Mouse (Mus musculus): ENCODE data around the gene Ydjc. TPM values are rescaled to one million over a fixed set of nuclear protein-coding genes. Genes with fewer than 3 reads are reported as not detected.

The Ydjc gene
- total and polyA plus RNA-seq, 2 experiments from 2014 or later: 41.3 to 78.5 TPM

DNA sequence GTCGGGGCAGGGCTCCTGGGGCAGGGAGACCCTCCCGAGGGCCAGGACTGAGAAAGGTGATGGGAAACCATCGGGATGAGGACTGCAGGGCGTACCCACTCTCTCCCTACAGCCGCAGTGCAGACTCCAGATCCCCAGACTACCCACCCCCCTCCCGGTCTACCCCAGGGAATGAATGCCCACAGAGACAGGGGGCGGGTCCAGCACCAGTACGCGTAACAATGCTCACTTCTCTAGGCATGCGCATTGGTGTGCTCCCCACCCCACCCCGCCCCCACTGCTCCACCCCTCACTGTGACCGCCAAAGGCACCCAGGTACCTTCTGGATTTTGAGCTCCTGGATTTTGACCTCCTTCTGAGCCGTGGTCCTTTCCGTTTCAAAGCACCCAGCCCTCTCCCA, 22.9 kb upstream of the Ydjc start:
- TF ChIP-seq CTCF (IDR thresholded peaks at IDR 0.05; ENCODE audit: low read depth): no peak
- ATAC-seq (no peak), DNase-seq (ENCODE audit: low spot score) (no peak)
- H3K4me3 ChIP-seq (ENCODE audit: low read length): no peak overlapping the region
- no peaks in the 10 kb centered on the region for H3K36me3 ChIP-seq (ENCODE audit: insufficient read depth, low read length)
- no peak overlapping the region for H3K27ac ChIP-seq
- H3K27me3 ChIP-seq (ENCODE audit: insufficient read depth, low read length): no peaks in the 10 kb centered on the region
- 47% methylated on average over 14 of the region's 14 CpGs for WGBS
- H3K4me1 ChIP-seq (ENCODE audit: insufficient read depth, low read length): peaks cover 10% of the 10 kb centered on the region
- no peaks in the 10 kb centered on the region for H3K9me3 ChIP-seq (ENCODE audit: low read length)
- peak overlapping the region; percentile 4; the same call in 1 of the 2 replicates for H3K4me2 ChIP-seq (ENCODE audit: low read depth, low read length)
- H3K9ac ChIP-seq (replicated peaks; ENCODE audit: low read length): no peak overlapping the region

DNA sequence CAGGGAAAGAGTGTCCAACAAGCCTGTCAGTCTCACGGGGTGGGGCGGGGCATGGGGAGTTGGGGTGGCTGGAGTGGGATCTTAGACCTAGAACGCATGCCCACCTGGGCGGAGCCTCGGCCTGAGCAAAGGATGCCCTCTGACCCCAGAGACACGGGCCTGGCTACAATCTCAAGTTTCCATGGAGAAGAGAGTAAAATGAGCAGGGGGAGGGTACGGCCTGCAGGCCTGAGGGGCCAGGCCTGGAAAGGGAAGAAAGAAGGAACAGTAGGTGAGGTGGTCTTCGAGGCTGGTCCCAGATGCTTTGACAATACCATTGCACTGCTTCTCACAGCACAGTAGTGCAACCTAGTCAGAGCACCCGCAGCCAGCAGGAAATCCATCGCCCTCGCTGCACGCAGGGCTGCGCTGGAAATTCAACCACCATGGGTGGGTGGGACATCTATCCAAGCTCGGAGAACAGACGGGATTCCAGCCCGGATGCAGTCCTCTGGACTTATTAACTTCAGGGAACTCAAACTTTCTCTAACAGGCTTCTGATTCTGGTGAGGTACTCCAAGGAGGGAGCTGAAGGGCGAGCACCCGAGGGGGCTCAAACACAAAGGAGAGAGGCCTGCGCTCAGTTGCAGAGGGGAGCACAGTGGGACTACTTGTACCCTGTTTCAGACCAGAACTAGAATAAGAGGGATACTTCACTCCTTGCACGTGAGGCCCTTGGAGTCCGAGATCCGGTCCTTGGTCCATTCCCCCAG, 20.1 kb upstream of the Ydjc start:
- Histone ChIP-seq H3K9ac (replicated peaks; ENCODE audit: low read length) (peak overlapping the region; percentile 22), H3K4me2 (ENCODE audit: low read depth, low read length) (peak overlapping the region; percentile 63), H3K27me3 (ENCODE audit: insufficient read depth, low read length) (no peaks in the 10 kb centered on the region), H3K4me1 (ENCODE audit: insufficient read depth, low read length) (peaks cover 10% of the 10 kb centered on the region), H3K36me3 (ENCODE audit: insufficient read depth, low read length) (no peaks in the 10 kb centered on the region), H3K9me3 (ENCODE audit: low read length) (no peaks in the 10 kb centered on the region), H3K4me3 (ENCODE audit: low read length) (peak overlapping the region; percentile 29), H3K27ac (no peak overlapping the region)
- ATAC-seq (peak; percentile 30), DNase-seq (ENCODE audit: low spot score) (peak; percentile 14)
- no peak for TF ChIP-seq CTCF (IDR thresholded peaks at IDR 0.05; ENCODE audit: low read depth)
- 3% methylated on average over 22 of the region's 22 CpGs for WGBS

DNA sequence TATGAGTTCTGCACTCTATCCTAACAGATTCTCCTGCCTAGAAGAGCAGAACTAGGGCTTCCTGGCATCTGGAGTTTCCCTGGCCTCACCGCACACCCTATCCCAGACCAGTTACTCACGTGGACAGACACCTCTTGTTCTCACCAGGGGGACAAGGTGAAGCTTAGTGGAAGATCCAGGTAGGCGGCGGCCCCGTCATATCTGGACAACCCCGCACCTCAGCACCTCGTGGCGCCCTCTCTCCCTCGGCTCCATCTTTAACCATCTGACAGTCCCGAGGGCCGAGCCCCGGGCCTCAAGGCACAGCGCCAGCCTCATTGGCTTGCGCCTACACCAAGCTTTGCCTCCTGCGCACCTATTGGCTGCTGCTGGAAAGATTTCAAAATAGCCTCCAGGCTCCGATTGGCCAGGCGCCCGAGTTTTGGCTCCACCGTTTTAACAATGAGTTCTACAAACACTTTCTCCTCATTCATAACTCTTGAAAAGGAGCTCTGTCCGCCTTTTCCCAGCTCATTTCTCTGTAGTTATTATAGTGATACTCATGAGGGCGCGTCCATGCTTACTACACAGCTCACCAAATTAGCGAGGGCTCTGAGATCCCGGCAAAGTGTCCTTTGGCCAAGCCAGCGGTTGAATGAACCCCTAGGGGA, 19.4 kb upstream of the Ydjc start, which contains the start of gene 2610318N02Rik:
Gene 2610318N02Rik (minus strand): TSS at position 297 of the 650 bp plus-strand sequence.
- ATAC-seq (peak; percentile 89), DNase-seq (ENCODE audit: low spot score) (peak; percentile 91)
- Histone ChIP-seq H3K4me2 (ENCODE audit: low read depth, low read length) (peak within 1 kb of the TSS; percentile 63), H3K4me3 (ENCODE audit: low read length) (peak within 1 kb of the TSS; percentile 29), H3K27ac (no peak within 1 kb of the TSS), H3K27me3 (ENCODE audit: insufficient read depth, low read length) (no peaks in the 10 kb centered on the region), H3K9ac (replicated peaks; ENCODE audit: low read length) (peak within 1 kb of the TSS; percentile 22), H3K4me1 (ENCODE audit: insufficient read depth, low read length) (peaks cover 10% of the 10 kb centered on the region), H3K36me3 (ENCODE audit: insufficient read depth, low read length) (no peaks in the 10 kb centered on the region), H3K9me3 (ENCODE audit: low read length) (no peaks in the 10 kb centered on the region)
- 1% methylated on average over 25 of the region's 25 CpGs for WGBS
- TF ChIP-seq CTCF (IDR thresholded peaks at IDR 0.05; ENCODE audit: low read depth): 0 out of 2 replicates have a peak, but pooled peaks have one; percentile 1

DNA sequence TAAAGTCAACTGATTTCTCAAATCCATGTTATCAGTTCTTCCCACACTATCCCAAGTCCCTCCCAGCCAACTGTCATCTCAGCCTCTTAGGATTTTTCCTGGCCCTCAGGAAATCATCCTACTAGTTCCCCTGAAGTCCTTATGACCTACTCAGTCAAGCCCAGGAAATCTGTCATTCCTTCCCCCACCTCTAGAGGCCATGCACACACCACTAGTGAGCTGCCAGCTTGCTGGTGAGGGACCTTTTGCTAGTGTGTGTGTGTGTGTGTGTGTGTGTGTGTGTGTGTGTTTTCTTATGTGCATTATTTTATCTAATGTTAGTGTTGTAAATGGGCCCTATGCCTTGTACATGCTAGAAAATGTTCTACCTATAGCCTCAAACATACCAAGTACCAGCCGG, 17.1 kb upstream of the Ydjc start:
- Histone ChIP-seq H3K4me2 (ENCODE audit: low read depth, low read length) (no peak overlapping the region), H3K9ac (replicated peaks; ENCODE audit: low read length) (no peak overlapping the region), H3K27ac (no peak overlapping the region), H3K27me3 (ENCODE audit: insufficient read depth, low read length) (no peaks in the 10 kb centered on the region), H3K4me3 (ENCODE audit: low read length) (no peak overlapping the region), H3K4me1 (ENCODE audit: insufficient read depth, low read length) (peaks cover 15% of the 10 kb centered on the region), H3K36me3 (ENCODE audit: insufficient read depth, low read length) (no peaks in the 10 kb centered on the region), H3K9me3 (ENCODE audit: low read length) (no peaks in the 10 kb centered on the region)
- WGBS: 95% methylated on average over 1 of the region's 1 CpGs
- TF ChIP-seq CTCF (IDR thresholded peaks at IDR 0.05; ENCODE audit: low read depth): peak; percentile 62
- no peak for ATAC-seq
- peak; percentile 25 for DNase-seq (ENCODE audit: low spot score)

DNA sequence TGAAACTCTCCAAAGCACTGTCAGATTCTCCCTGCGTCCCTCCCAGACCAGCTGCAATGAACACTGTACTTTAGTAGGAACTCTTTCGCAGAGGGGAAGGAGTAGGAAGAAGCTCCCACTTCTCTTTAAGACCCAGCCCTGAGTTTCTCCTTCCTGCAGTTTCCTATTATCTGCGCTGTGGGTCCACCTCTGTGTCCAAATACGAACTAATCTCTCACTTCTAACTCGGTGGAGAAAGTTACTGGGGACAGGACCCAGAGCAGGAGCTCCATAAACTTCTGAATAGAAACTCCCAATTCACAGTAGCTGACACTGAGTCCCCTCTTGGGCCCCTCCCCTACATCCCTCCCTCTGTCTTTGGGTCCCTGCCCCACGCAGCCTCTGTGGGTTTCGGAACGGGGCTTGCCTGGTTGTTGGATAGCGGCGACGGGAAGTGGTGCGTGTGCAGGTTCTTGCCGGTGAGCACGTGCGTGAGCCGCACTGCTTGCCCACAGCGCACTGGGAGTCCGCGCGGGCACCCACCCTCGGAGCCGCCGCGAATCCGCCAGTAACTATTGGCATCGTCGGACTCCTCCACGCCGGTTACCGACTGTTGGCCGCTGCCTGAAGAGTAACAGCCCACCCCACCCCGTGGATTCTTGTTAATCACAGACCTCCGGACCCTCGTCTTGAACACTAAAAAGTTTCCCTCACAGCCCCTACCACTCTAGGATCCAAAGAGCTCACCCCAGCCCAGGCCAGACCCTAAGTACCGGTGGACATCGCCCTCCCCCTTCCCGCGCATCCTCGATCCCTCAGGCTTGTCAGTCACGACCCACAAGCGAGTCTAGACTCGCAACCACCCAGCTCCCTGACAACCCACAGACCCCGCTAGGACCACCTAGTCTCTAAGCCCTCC, 13.0 kb upstream of the Ydjc start:
- peak overlapping the region; percentile 77 for H3K4me3 ChIP-seq (ENCODE audit: low read length)
- no peaks in the 10 kb centered on the region for H3K27me3 ChIP-seq (ENCODE audit: insufficient read depth, low read length)
- no peaks in the 10 kb centered on the region for H3K36me3 ChIP-seq (ENCODE audit: insufficient read depth, low read length)
- ATAC-seq: peak; percentile 1; the same call in 1 of the 2 replicates
- H3K9me3 ChIP-seq (ENCODE audit: low read length): no peaks in the 10 kb centered on the region
- DNase-seq (ENCODE audit: low spot score): no peak
- 4% methylated on average over 43 of the region's 43 CpGs for WGBS
- peak overlapping the region; percentile 46 for H3K9ac ChIP-seq (replicated peaks; ENCODE audit: low read length)
- no peak for TF ChIP-seq CTCF (IDR thresholded peaks at IDR 0.05; ENCODE audit: low read depth)
- H3K27ac ChIP-seq: peak overlapping the region; percentile 64; the same call in 1 of the 2 replicates
- peak overlapping the region; percentile 100 for H3K4me2 ChIP-seq (ENCODE audit: low read depth, low read length)
- peaks cover 9% of the 10 kb centered on the region; the same call in 1 of the 2 replicates for H3K4me1 ChIP-seq (ENCODE audit: insufficient read depth, low read length)

Data from hindbrain, postnatal 0 days (tissue).